Mouse (Mus musculus) liver, adult 2 months (tissue): ENCODE results near the gene Slc39a11.

ENCODE experiments used
- CTCF ChIP-seq: fragments of 200-500 bp; IDR thresholded peaks from 2 replicates; pipeline ENCODE4 v1.5.1; 2011; ENCODE audit warnings: low read depth, low read length, control low read depth
- POLR2A ChIP-seq: fragments of 200-500 bp; IDR thresholded peaks from 2 replicates; pipeline ENCODE4 v1.6.1; 2011; ENCODE audit warnings: low read length, control low read depth; ENCODE audit not compliant: insufficient read depth; ENCODE audit errors: extremely low read depth

- TF ChIP-seq CTCF = no peak
- no peak for TF ChIP-seq POLR2A
These were observed 352.8 kb downstream of the Slc39a11 start for GRCm38 (mm10) chr11:113296912-113297625.
